Mouse (Mus musculus) myocyte (in vitro differentiated cells): Measurements from ENCODE around the gene Osbpl8. TPM values are rescaled to one million over a fixed set of nuclear protein-coding genes. Genes with fewer than 3 reads are reported as not detected.

Experiments
- H3K27me3 ChIP-seq: one replicate; pipeline ENCODE4 v1.6.1; 2011; ENCODE audit not compliant: control insufficient read depth, insufficient read depth, insufficient read length
- H3K36me3 ChIP-seq: one replicate; pipeline ENCODE4 v1.6.1; 2011; ENCODE audit not compliant: control insufficient read depth, insufficient read depth
- H3K4me2 ChIP-seq: one replicate; pipeline ENCODE4 v1.6.1; 2011; ENCODE audit warnings: low read depth, control low read depth
- H3K4me3 ChIP-seq: one replicate; pipeline ENCODE4 v1.5.1; 2011; ENCODE audit warnings: mild to moderate bottlenecking, control low read depth, moderate library complexity
- H3K79me2 ChIP-seq: one replicate; pipeline ENCODE4 v1.6.1; 2011; ENCODE audit not compliant: control insufficient read depth, insufficient read depth
- H3ac ChIP-seq: one replicate; pipeline ENCODE4 v1.6.1; 2011; ENCODE audit not compliant: control insufficient read depth, insufficient read length
- CEBPB ChIP-seq: IDR thresholded peaks from 2 replicates; pipeline ENCODE4 v1.6.1; 2011; ENCODE audit warnings: mild to moderate bottlenecking, moderate library complexity; ENCODE audit not compliant: poor library complexity, insufficient read depth, severe bottlenecking
- E2F4 ChIP-seq: IDR thresholded peaks from one replicate; pipeline ENCODE4 v1.6.1; 2011; ENCODE audit warnings: mild to moderate bottlenecking, control low read depth, moderate library complexity; ENCODE audit not compliant: insufficient read depth
- MAX ChIP-seq: IDR thresholded peaks from one replicate; pipeline ENCODE4 v1.6.1; 2011; ENCODE audit warnings: low read depth, mild to moderate bottlenecking, control low read depth
- MYOD1 ChIP-seq, 3 experiments: IDR thresholded peaks; one replicate each; pipeline ENCODE4 v1.6.1; 2011; ENCODE audit warnings: control low read depth in 2 of 3, low read depth in 2 of 3, mild to moderate bottlenecking in 2 of 3, moderate library complexity in 1 of 3; ENCODE audit not compliant: insufficient read length in 2 of 3, control insufficient read depth in 1 of 3
- MYOG ChIP-seq, 3 experiments: IDR thresholded peaks; one replicate each; pipeline ENCODE4 v1.6.1; 2011; ENCODE audit warnings: control low read depth in 2 of 3, low read depth in 2 of 3, mild to moderate bottlenecking in 2 of 3; ENCODE audit not compliant: insufficient read length in 2 of 3, control insufficient read depth in 1 of 3, insufficient read depth in 1 of 3
- POLR2A ChIP-seq: IDR thresholded peaks from one replicate; pipeline ENCODE4 v1.6.1; 2011; ENCODE audit warnings: low read depth, mild to moderate bottlenecking, control low read depth, moderate library complexity; ENCODE audit not compliant: insufficient read length
- POLR2AphosphoS2 ChIP-seq: IDR thresholded peaks from one replicate; pipeline ENCODE4 v1.6.1; 2011; ENCODE audit warnings: low read depth, control low read depth; ENCODE audit not compliant: insufficient read length
- REST ChIP-seq: IDR thresholded peaks from one replicate; pipeline ENCODE4 v1.6.1; 2011; ENCODE audit warnings: mild to moderate bottlenecking, control low read depth, moderate library complexity; ENCODE audit not compliant: insufficient read depth, insufficient read length
- SRF ChIP-seq: IDR thresholded peaks from one replicate; pipeline ENCODE4 v1.6.1; 2011; ENCODE audit warnings: low read depth; ENCODE audit not compliant: control insufficient read depth, insufficient read length
- TCF12 ChIP-seq: IDR thresholded peaks from one replicate; pipeline ENCODE4 v1.6.1; 2011; ENCODE audit warnings: mild to moderate bottlenecking, control low read depth; ENCODE audit not compliant: poor library complexity, insufficient read depth, severe bottlenecking
- TCF3 ChIP-seq: IDR thresholded peaks from one replicate; pipeline ENCODE4 v1.6.1; 2011; ENCODE audit warnings: low read depth, control low read depth; ENCODE audit not compliant: insufficient read length
- USF1 ChIP-seq: IDR thresholded peaks from one replicate; pipeline ENCODE4 v1.6.1; 2011; ENCODE audit warnings: low read depth, mild to moderate bottlenecking, control low read depth, moderate library complexity
- polyA plus RNA-seq: library from polyadenylated mRNA; unstranded; fragments of >200 nt; fragmentation: generic; extraction: Trizol; gene quantifications from one replicate; pipeline ENCODE4 v1.2.1, GENCODE M21; 2012; ENCODE audit warnings: missing spikeins

Osbpl8 gene
- polyA plus RNA-seq, 1 experiment, result 5.3 TPM

GRCm38 (mm10) chr10:111144371-111144959, 20.1 kb upstream of the Osbpl8 start:
- Histone ChIP-seq H3K4me2 (no peak overlapping the region), H3K27me3 (no peaks in the 10 kb centered on the region)

GRCm38 (mm10) chr10:111149761-111150160, 14.8 kb upstream of the Osbpl8 start:
- Histone ChIP-seq H3K36me3 (no peaks in the 10 kb centered on the region), H3K4me3 (no peak overlapping the region), H3K79me2 (no peaks in the 10 kb centered on the region), H3ac (no peak overlapping the region), H3K27me3 (no peaks in the 10 kb centered on the region), H3K4me2 (no peak overlapping the region)
- TF ChIP-seq POLR2A, result no peak
- no peak for TF ChIP-seq MYOD1 (IDR thresholded peaks at IDR 0.05; ENCODE audit: control insufficient read depth in 1 of 3, insufficient read length in 2 of 3, low read depth in 2 of 3)
- TF ChIP-seq POLR2AphosphoS2, result no peak
- no peak for TF ChIP-seq TCF3
- TF ChIP-seq MYOG (IDR thresholded peaks at IDR 0.05; ENCODE audit: control insufficient read depth in 1 of 3, insufficient read depth in 1 of 3, insufficient read length in 2 of 3, low read depth in 2 of 3), result no peak
- no peak for TF ChIP-seq TCF12
- TF ChIP-seq CEBPB, result no peak
- TF ChIP-seq E2F4, result no peak

More at GRCm38 (mm10) chr10:111144371-111144959, 20.1 kb upstream of the Osbpl8 start:
- TF ChIP-seq SRF (no peak), MYOG (IDR thresholded peaks at IDR 0.05; ENCODE audit: control insufficient read depth in 1 of 3, insufficient read depth in 1 of 3, insufficient read length in 2 of 3, low read depth in 2 of 3) (no peak), REST (no peak), TCF12 (no peak), E2F4 (no peak), MYOD1 (IDR thresholded peaks at IDR 0.05; ENCODE audit: control insufficient read depth in 1 of 3, insufficient read length in 2 of 3, low read depth in 2 of 3) (no peak), USF1 (no peak), CEBPB (no peak), MAX (no peak), POLR2AphosphoS2 (no peak), POLR2A (no peak), TCF3 (no peak)
- Histone ChIP-seq H3K79me2 (no peaks in the 10 kb centered on the region), H3ac (no peak overlapping the region), H3K4me3 (no peak overlapping the region), H3K36me3 (no peaks in the 10 kb centered on the region)

GRCm38 (mm10) chr10:111155065-111155464, 9.5 kb upstream of the Osbpl8 start:
- no peak for TF ChIP-seq REST
- TF ChIP-seq POLR2A, result no peak
- TF ChIP-seq TCF3, result no peak
- no peak for TF ChIP-seq MYOD1 (IDR thresholded peaks at IDR 0.05; ENCODE audit: control insufficient read depth in 1 of 3, insufficient read length in 2 of 3, low read depth in 2 of 3)
- no peak for TF ChIP-seq MAX
- no peak for TF ChIP-seq CEBPB
- no peak for TF ChIP-seq E2F4
- TF ChIP-seq USF1, result no peak
- no peak for TF ChIP-seq POLR2AphosphoS2
- TF ChIP-seq MYOG (IDR thresholded peaks at IDR 0.05; ENCODE audit: control insufficient read depth in 1 of 3, insufficient read depth in 1 of 3, insufficient read length in 2 of 3, low read depth in 2 of 3), result no peak
- H3K27me3 ChIP-seq, result no peaks in the 10 kb centered on the region
- no peak overlapping the region for H3K4me2 ChIP-seq
- H3K79me2 ChIP-seq, result no peaks in the 10 kb centered on the region
- no peak overlapping the region for H3K4me3 ChIP-seq
- no peak overlapping the region for H3ac ChIP-seq
- H3K36me3 ChIP-seq, result no peaks in the 10 kb centered on the region

- Histone ChIP-seq H3K79me2 (no peaks in the 10 kb centered on the region), H3ac (no peak overlapping the region), H3K27me3 (no peaks in the 10 kb centered on the region), H3K36me3 (no peaks in the 10 kb centered on the region), H3K4me3 (no peak overlapping the region), H3K4me2 (no peak overlapping the region)
- TF ChIP-seq MYOD1 (IDR thresholded peaks at IDR 0.05; ENCODE audit: control insufficient read depth in 1 of 3, insufficient read length in 2 of 3, low read depth in 2 of 3), result no peak
- no peak for TF ChIP-seq TCF12
- no peak for TF ChIP-seq USF1
- no peak for TF ChIP-seq SRF
- no peak for TF ChIP-seq MYOG (IDR thresholded peaks at IDR 0.05; ENCODE audit: control insufficient read depth in 1 of 3, insufficient read depth in 1 of 3, insufficient read length in 2 of 3, low read depth in 2 of 3)
- no peak for TF ChIP-seq CEBPB
- no peak for TF ChIP-seq POLR2AphosphoS2
- TF ChIP-seq POLR2A, result no peak
- no peak for TF ChIP-seq E2F4
- no peak for TF ChIP-seq TCF3
- no peak for TF ChIP-seq REST
Measured at GRCm38 (mm10) chr10:111155571-111155970, 9.0 kb upstream of the Osbpl8 start.
